Mouse (Mus musculus) heart, postnatal 0 days (tissue): ENCODE measurements at regions not wholly inside any gene's neighbourhood (a gene's known extent, or its start where the extent isn't known, plus 50 kb on each side); places are given as distances from the start of the nearest gene placed in this dataset.

ENCODE experiments used
- CTCF ChIP-seq: IDR thresholded peaks from 2 replicates; pipeline ENCODE4 v1.5.1; 2016; ENCODE audit warnings: antibody characterized with exemption, control low read depth, low read depth
- EP300 ChIP-seq: IDR thresholded peaks from 2 replicates; pipeline ENCODE4 v1.6.1; 2016; ENCODE audit warnings: antibody characterized with exemption, low read depth

GRCm38 (mm10) chr12:113425209-113426070 is 63.9 kb upstream of the Adam6b start:
- TF ChIP-seq CTCF (no peak), EP300 (no peak)
